Mouse (Mus musculus): ENCODE results near the gene Zfp758. TPM values are rescaled to one million over a fixed set of nuclear protein-coding genes. Genes with fewer than 3 reads are reported as not detected.

The Zfp758 gene
- 1.5 and 1.8 TPM in 2 replicates for polyA plus RNA-seq (2012; rRNA removed)

GRCm38 (mm10) chr17:22361101-22361781, at the start of gene Zfp758, which contains the start of gene Zfp944:
TSS of gene Zfp758 (plus strand) at chr17:22361453.
TSS of gene Zfp944 (minus strand) at chr17:22361400.

GRCm38 (mm10) chr17:22314730-22315226, 46.5 kb upstream of the Zfp758 start, which contains the start of gene CT030661.1:
TSS of gene CT030661.1 (minus strand) at chr17:22314837.

DNA sequence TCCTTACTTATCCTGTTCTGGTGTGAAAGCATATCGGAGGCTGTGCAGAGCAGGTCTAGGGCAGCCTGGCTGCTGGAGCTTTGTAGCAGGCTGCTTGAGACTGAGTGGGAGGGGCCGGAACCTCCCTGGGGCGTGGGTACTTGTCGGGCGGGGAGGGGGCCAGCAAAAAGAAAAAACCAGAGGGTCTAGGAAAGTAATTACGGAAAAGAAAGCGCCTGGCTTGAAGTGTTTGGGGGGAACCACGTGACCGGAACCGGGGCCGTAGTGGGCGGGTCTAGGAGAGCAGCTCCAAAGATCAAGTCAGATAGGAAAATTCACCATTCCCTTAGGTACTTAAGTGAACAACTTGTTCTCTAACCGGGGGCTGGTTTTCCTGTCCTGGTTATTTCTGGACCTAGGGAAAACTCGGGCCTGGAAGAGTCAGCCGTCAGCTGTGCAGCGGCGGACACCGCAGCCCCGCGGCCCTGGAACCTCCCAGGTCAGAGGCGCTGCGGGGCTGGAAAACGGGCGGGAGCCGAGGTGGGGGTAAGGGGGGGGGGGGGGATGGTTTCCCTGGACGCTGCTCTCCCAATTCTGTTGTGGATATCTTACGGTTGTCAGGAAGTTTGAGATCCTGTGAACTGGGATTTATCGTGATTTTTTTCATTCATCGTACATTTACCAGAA, 62.8 kb downstream of the Zfp758 start, which contains the start of gene Zfp946:
Gene Zfp946, plus strand, starts transcription at position 271 of the 666 bp plus-strand sequence.

Other genes with a start within 250 kb of the Zfp758 start
- gene Zfp947, start 195.3 kb upstream of the Zfp758 start, polyA plus RNA-seq (2012; rRNA removed) = 0.21 and 0.25 TPM in 2 replicates
- gene Zfp994, start 135.8 kb upstream of the Zfp758 start, polyA plus RNA-seq (2012; rRNA removed) = 0.64 and 0.70 TPM in 2 replicates
- gene CT030661.1, start 46.6 kb upstream of the Zfp758 start, polyA plus RNA-seq (2012; rRNA removed) = 2.7 TPM in 2 replicates
- 3.0 and 3.6 TPM in 2 replicates for gene Zfp944, start 53 bp upstream of the Zfp758 start, polyA plus RNA-seq (2012; rRNA removed)
- 1.8 and 1.9 TPM in 2 replicates for gene Zfp946, start 62.8 kb downstream of the Zfp758 start, polyA plus RNA-seq (2012; rRNA removed)
- not detected in 2 replicates for gene Vmn2r111, start 212.0 kb downstream of the Zfp758 start, polyA plus RNA-seq (2012; rRNA removed)
- gene Vmn2r112, start 239.5 kb downstream of the Zfp758 start, polyA plus RNA-seq (2012; rRNA removed) = not detected in 2 replicates